Mouse (Mus musculus) brain, adult 2 months (tissue): ENCODE measurements around the gene Neurod6.
"Not testable (repeated sequence)": the region's sequence is repeated elsewhere in the genome, so short reads cannot be mapped to it uniquely, and the experiment has no call there.

Experiments used
- DNase-seq: peaks from one replicate; pipeline ENCODE4 v3.0.0; 2011; ENCODE audit warnings: low read depth, low spot score

Neurod6 gene

DNA sequence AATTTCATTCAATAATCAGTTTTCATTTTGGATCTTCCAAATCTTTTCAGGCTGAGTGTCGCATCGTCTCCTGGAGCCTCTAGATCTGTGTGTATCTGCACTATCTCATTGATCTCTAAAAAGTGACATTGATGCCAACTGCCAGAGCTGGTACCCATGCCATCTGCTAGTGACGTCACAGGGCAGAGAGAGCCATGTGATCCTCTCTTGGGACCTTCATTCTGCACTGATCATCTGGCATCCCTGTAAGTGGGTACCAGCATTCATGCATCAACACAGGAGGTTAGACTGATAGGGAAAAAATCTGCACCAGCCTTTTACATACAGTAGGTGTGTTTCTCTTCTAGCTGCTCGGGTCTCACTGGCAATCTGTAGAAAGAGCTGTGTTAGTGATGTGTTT, at the start of gene Neurod6:
Neurod6 (minus strand) TSS at position 290 of the 400 bp plus-strand sequence.
- peak; percentile 85 for DNase-seq

DNA sequence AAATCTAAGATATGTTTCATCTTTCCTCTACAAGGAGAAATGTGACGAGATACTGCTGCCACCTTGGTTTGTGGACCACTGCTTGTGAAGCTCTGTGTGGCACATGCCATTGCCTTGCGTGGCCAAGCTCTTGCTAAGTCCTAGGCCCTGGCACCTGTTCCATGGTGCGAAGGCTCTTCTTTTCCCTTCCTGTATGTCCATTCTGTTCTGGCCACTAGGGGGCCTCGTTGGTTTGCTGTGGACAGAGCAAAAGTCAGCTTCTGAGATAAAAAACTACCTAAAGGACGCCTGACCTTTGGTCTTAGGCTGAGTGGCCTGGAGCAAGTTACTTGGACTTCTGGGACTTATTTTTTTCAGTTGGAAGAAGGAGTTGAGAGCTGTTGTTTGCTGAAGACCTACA, 36.1 kb upstream of the Neurod6 start:
- peak; percentile 83 for DNase-seq

DNA sequence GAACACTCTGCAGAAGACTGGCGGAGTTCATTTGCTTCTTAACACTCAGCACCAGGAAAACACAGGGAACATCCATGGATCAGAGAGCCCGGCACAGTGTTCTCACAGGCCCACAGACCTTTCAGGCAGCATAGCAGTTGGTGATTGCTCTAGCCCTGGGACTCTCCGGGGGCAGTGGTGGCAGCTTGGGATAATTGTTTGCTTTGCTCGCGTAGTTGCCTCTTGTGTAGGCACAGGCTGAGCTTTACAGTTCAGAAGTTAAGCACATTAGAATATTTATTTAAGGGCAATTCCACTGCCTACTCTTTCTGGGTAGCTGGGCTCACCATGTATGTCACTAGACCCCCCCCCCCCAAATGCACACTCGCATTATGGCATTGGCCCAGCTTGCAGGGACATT, 34.4 kb upstream of the Neurod6 start:
- no peak for DNase-seq

DNA sequence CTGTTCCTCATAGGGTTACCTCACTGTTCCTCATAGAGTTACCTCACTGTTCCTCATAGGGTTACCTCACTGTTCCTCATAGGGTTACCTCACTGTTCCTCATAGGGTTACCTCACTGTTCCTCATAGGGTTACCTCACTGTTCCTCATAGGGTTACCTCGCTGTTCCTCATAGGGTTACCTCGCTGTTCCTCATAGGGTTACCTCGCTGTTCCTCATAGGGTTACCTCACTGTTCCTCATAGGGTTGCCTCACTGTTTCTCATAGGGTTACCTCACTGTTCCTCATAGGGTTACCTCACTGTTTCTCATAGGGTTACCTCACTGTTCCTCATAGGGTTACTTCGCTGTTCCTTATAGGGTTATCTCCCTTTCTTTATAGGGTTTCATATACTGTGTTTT, 29.9 kb upstream of the Neurod6 start:
- DNase-seq: not testable (repeated sequence)

DNA sequence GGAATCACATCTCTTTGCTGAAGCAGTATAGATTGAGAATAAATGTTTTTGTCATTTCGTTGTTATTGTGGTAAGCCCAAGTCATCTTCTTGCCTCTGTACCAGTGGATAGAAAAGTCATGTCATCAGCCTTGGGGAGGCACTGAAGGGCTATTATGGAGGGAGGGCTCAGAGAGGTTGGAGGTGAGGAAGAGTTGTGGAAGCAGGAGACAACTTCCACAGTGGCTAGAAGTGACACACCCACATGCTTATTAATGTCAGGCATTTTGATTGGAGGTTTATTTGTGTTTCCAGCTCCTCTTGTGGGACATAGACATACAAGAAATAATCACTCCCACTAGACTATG, 23.7 kb upstream of the Neurod6 start:
- DNase-seq: no peak

DNA sequence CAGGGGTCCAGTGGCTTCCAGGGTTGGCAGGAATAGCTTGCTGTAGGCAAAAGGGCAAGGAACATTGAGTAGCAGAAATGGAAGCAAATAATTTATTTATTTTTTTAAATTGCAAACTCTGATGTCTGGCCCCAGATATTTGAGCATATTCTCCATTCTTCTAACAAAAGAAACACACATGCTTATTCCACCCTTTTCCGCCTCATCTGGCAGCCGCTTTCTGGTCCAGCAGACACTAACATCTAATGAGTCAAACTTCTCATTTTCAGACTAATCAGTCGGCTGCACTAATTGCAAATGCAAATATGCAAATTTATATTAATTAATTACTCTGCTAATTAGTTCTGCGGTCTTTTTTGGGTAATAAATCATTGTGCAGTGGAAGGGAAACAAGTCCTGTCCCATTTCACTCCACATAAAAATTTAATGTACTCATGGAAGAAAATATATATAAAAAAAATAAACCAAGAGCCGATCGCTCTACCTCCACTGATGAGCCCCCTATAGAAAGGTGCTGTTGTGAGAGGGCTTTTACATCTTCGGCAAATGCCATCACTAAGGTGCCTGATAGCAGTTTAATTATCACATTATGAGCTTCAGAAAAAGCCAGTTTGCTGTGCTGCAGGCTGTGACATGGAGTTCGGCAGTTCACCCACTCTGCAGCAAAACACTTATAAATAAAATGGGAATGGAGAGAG, 23.1 kb upstream of the Neurod6 start:
- no peak for DNase-seq

DNA sequence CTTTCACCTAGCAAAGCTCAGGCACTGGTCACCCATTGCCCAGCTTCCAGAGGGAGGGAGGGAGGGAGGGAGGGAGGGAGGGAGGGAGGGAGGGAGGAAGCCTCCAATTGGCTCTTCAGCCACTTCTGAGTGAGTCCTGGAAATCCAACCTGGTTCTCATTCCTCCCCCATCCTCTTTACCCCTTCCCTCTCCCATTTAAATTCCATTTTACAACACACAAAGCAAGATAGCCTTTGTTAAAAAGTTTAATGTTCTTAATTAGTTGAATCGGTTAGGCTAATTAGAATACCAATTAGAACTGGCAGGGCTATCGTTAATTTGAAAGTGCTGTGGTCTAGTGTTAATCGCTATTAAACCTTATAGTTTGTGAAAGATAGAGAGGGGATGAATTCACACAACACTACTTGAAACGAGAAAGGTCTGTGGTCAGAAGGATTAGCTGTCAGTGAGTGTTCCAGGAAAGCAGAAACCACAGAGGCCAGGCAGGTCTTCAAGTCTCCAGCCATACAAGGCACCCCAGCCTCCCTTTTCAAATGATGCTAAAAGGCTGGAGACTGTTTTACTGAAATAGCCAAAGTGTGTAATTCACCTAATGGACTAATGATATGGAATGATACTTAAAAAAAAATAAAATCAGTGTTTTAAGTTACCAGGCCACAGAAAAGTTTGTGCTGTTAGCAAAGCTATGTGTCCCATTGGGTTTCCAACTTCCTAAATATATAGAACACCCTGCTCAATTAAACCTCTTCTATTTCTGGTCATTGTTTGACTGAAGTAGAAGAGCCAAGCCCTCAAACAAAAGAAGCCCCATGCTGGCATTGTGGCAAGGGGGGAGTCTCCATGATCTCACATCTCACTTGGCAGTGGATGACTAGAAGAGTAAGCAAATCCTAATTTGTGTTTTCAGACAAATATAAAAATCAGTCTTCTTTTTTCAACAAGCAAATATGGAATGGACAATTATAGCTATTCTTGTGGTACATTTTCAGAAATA, 19.6 kb upstream of the Neurod6 start:
- no peak for DNase-seq

DNA sequence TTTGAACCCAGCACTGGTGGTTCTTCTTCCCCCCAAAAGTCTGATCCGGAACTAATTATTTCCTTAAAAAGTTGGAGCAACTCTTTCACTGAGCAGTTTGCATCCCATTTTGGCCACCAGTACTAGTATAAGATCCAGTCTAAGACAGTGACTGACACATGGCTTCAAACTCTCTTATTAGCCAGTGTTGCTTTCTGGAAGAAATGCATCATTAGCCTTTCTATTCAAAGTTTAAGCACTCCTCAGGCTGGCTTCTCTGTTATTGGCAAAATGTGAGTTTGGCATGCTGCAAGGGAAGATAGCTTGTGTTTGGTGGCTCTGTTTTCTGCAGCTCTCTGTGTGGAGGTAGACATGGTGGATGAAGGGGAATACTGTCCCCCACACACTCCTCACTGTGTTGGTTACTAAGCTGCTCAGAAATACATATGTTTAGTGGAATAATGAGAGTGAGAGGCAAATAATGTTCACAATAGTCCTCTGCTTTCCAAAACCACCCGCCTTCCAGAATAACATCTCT, 9.0 kb upstream of the Neurod6 start:
- no peak for DNase-seq

DNA sequence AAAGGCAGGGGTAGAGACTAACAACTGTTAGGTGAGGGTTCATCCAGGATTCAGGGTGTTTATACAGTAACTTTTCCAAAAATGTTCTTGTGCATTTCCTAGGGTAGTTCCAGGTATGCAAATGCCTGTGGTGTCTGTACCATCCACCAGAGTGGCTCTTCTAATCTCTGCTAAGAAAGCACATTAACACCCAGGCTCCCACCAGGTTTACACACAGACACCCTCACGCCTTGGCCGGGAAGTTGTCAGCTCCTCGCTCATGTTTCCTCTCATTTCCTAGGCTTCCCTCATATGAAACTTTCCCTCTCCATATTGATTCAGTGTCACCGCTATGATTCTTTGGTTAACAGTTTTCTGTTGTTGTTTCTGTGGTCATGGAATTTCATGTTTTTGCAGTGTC, 2.4 kb upstream of the Neurod6 start:
- peak; percentile 46 for DNase-seq

DNA sequence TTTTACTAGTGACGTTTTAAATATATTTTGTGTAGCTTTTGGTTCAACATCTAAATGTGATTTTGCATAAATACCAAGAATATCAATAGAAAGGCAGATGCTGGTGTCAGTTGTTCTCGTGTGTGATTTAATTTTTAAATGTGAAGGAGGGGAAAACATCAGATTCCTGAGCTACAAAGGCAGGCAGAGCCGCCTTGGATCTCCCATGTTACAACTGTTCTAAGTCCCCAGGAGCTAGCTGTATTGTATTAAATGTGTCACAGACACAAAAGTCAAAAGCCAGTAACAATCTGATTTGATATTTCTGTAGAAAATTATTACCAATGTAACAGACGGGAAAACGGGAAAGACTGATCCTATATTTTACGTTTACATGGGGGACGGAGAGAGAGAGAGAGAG, 1.8 kb upstream of the Neurod6 start:
- no peak for DNase-seq

DNA sequence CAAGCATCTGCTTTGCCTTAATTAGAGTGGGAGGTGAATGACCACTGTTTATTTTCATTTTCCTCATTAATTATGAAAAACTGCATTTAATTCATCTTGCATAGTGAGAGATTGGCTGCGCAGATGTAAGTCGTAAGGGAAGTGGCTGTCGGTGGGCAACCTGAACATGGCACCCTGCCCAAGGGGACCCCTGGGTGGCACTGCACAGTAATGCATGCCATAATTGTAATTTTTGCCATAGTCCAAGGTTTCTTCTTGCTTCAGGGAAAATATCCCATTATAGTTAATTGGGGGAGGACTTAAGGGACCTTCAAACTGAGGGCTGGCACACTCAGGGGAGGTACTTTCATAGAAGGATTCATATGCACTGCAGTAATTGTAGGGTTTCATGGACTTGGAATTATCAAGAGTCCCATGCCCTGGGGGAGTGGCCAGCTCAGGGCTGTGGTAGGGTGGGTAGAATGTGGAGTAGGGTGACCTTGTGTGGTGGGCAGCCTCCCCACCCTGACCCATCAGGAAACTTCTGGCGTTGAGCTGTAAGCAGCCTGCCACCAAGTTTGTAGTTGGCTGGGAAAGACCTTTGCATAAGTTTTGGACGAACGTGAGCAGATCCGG, 2.4 kb downstream of the Neurod6 start:
- no peak for DNase-seq

DNA sequence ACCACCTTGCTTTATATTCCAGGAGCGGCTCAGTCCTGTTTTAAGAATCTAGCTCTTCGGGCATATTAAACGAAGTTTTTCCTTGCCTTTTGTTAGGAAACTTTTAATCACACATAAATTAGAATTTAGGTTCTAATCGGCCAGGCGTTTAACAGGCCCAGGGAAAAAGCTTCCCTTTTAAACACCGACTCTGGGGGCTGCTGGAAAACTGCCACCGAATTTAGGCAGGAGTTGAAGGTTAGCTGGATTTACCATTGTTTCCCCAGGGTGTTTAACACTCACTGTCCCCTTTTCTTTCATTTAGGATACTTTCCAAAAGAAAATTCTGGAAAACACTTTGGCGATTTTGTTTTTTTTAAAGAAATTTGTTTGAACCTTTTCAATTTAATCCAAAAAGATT, 3.7 kb downstream of the Neurod6 start:
- DNase-seq: no peak

DNA sequence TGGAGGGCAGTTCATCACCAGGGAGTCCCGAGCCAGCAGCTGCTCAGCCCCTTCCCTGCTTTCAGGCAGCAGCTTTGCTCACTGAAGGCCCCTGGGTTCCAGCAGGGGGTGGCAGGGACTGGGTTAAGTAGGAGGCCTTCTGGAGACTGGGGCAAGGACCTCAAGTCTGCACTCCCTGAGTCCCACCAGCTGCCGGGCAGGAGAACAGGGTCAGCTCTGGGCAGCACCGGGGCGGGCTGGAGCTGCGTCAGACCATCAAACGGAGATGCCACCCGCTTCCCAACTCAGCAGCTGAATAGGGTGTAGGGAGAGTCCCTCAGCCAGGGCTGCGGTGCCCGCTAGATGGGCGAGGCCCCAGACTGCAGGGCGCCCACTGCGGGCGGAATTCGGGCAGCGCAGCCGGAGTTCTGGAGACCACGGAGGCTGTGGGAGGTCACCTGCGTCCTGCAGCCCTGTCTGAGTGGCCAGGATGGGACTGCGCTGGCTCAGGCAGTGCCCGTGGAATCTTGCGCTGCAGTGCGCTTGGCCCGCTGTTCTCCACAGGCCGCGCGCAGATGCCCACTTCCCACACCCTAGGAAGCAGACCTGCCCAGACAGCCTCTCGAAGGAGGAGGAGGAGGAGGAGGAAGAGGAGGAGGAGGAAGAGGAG, 4.3 kb downstream of the Neurod6 start:
- DNase-seq: peak; percentile 51

DNA sequence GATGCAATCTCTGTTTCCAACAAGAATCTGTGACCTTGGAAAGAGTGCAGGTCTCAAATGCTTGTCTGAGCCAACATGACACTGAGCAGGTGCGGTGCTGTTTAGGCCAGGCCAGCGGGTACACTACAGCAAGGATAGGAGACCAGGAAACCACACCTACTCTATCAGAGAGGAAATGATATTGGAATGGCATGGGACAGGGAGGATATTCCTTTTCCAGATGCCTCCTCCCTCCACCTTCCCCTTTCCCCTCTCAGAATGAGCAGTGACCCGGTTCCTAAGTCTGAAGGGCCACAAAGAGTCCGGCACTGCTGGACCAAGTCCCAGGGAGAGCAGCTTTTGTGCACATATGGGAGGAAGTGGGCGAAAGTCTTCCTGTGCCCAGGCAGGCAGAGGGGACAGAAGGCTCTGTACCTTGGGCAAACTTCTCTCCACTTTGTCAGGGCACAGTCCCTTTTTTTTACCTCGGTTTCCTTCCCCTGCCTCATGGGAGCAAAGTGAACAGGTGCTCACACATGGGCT, 4.9 kb downstream of the Neurod6 start:
- peak; percentile 67 for DNase-seq

DNA sequence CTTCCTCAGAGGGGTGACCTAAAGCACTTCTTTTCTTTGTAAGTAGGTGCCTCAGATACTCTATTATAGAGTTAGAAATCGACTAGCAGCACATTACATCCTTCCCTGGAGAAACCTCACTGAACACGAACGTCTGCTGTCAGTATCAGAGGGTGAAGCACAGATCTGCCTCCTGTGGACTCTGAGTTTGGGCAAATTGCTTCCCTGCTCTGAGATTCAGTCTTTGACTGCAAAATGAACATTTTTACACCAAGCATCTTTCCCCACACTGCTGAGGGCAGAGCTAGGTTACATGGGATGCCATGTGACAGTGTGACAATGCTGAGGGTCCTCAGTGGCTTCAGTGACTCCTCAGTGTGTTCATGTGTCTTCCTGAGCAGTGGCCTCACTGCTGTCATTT, 13.3 kb downstream of the Neurod6 start:
- DNase-seq: no peak

DNA sequence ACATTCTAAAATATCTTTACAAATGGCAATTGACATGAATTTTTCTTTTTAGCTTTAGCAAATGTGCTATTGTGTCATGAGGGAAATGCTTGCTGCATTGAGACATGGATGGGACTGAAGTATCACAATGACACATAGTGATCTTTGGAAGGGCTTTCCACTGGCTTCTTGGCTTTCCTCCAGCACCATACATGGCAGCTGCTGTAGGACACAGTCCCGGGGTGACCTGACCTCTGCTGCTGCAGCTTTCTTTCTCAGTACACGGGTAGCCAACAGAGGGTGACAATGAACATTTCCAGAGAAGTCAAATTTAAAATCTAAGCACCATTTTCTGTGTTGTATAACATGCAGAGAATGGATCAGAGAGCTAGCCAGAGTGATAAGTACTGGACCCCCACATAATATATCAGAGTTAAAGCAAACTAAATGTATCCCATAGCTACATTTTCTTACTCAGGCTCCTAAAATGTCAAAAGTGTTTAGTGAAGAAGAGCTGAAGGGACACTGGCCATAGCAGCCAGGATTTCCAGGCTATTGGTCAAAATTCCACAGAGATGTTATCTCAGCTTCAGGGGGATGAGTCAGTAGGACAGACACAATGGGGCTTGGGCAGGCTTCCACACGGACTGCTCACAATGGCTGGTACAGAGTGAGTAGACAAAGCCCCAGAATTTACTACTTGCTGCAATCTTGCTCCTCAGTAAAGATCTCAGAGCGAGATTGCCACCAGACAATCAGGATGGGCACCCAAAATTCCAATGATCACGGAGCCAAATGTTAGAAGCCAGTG, 19.7 kb downstream of the Neurod6 start:
- no peak for DNase-seq

DNA sequence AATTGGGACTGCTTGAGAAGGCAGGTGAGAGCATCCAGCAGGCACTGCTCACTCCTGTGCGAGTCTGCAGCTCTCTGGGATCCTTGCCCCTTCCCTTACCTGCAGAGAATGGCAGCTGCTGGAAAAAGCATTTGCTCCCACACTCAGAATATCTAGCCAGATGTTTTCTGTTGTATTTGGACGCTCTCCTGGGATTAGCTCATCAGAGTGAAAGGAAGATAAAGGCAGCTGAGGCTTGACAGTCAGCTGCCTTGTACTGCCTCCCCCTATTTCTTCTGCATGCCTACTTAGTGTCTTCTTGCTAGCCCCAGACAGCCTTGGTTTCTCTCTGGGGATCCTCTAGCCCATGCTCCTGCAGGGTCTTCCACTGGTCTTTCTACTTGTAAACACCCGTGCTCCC, 31.1 kb downstream of the Neurod6 start:
- no peak for DNase-seq

DNA sequence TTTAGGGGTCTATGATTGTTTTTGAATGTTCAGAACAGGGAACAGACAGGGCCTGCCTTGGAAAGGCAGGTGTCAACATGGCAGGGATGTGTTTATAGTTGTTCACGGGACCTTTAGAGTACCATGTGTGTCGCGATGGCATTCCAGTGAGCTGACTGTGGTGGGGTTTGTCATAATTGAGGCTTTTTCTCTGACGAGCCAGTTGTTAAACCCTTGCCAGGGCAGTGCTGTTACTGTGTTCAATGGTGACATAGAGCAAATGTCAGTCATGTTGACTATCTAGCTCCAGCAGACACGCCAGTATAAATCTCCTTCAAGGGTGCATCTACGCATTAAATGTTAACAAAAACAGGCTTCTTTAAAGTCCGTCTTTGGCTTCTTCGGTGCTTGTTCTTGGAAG, 31.5 kb downstream of the Neurod6 start:
- no peak for DNase-seq

DNA sequence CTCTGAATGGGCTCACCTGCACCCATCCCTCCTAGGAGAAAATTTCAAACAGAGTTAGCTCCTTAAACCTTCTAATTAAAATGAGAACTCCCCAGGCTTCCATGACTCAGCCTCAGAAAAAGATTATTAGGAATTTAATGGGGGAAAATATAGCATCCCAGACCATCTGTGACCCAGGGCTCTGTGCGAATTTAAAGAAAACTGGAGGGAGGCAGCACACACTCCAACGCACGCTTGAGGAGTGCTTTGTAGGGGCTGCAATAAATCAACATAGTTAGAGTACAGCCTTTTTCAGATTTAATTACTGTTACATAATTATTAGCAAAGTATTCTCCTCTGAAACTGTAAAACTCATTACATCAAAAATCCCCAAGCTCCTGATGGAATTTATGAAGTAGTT, 32.2 kb downstream of the Neurod6 start:
- DNase-seq: no peak

DNA sequence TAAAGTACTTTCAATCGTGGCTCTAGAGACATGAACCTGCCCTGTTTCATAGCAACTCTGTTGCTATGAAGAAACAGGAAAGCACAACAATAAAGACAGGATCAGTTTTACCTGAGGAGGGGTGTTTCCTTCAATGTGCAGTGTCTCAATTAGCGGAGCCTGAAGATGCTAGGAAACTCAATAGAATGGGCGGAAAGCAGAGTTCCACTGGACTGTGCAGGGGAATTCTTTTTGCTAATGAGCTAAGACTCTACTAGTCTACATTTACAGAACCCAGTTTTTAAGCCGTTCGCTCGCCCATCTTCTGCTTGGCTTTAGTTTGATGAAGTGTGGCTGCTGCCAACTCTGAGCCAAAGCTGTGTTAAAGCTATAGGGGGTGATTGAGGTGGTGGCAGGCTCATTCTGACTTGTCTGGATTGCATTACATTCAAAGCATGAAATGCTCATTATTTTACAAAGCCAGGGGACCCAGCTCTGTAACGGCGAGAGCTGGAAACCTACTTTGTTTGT, 33.2 kb downstream of the Neurod6 start:
- no peak for DNase-seq
